Mouse (Mus musculus) E14TG2a.4 (cell line): ENCODE measurements around the gene Ctnnbl1.

ENCODE experiments used
- CTCF ChIP-seq: conservative IDR thresholded peaks from 2 replicates; pipeline ENCODE4 v1.5.1; 2014; ENCODE audit warnings: low read length
- POU5F1 ChIP-seq: IDR thresholded peaks from 2 replicates; pipeline ENCODE4 v1.6.1; 2014; ENCODE audit warnings: low read length, borderline replicate concordance

DNA sequence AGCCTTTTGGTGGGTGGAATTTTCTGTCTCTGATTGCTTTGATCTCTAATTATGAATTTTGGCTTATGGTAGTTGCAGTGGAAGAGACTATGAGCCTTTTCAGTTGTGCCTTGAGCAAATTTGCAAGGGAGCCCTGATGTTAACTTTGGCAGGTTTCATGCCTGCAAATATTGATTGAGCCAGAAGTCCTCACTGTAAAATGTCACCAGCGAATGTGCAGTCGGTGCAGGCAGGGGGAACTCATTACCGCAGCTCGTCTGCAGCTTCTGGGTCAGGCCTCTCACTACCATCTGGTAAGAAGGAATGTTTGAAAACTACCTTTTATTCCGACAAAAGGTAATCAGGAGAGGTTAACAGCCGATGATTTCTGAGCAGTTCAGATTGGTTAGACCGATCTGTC, 29.4 kb downstream of the Ctnnbl1 start:
- no peak for TF ChIP-seq CTCF
- TF ChIP-seq POU5F1: no peak
